Mouse (Mus musculus) hindbrain, embryonic 14.5 days (tissue): ENCODE results near the gene Wnt1. TPM values are rescaled to one million over a fixed set of nuclear protein-coding genes. Genes with fewer than 3 reads are reported as not detected.

Experiments used
- ATAC-seq: fragments of 200-750 bp; cut with Nextera tagmentation; 2 replicates; pipeline ENCODE4 v1.8.0; 2017; ENCODE audit warnings: moderate number of reproducible peaks, mild to moderate bottlenecking, moderate TSS enrichment, moderate library complexity; ENCODE audit not compliant: low FRiP score
- DNase-seq: peaks from one replicate; pipeline ENCODE4 v3.0.0-alpha.2; 2015; ENCODE audit warnings: low spot score
- H3K27ac ChIP-seq: fragments of 300-500 bp; sonication (generic); 2 replicates; pipeline ENCODE4 v1.5.1; 2014; ENCODE audit warnings: mild to moderate bottlenecking, moderate library complexity
- H3K27me3 ChIP-seq: fragments of 300-500 bp; sonication (generic); 2 replicates; pipeline ENCODE4 v1.6.1; 2014; ENCODE audit warnings: mild to moderate bottlenecking, low read length, mixed read lengths; ENCODE audit not compliant: control insufficient read depth, insufficient read depth
- H3K36me3 ChIP-seq: fragments of 300-500 bp; sonication (generic); replicated peaks from 2 replicates; pipeline ENCODE4 v1.6.1; 2014; ENCODE audit not compliant: control insufficient read depth, insufficient read depth
- H3K4me1 ChIP-seq: fragments of 300-500 bp; sonication (generic); replicated peaks from 2 replicates; pipeline ENCODE4 v1.6.1; 2014; ENCODE audit warnings: antibody characterized with exemption, low read length, mixed read lengths; ENCODE audit not compliant: control insufficient read depth, insufficient read depth
- H3K4me2 ChIP-seq: fragments of 300-500 bp; sonication (generic); replicated peaks from 2 replicates; pipeline ENCODE4 v1.6.1; 2014; ENCODE audit warnings: mild to moderate bottlenecking, moderate library complexity
- H3K4me3 ChIP-seq: fragments of 300-500 bp; sonication (generic); replicated peaks from 2 replicates; pipeline ENCODE4 v1.5.1; 2014; ENCODE audit warnings: mild to moderate bottlenecking, low read length
- H3K9ac ChIP-seq: fragments of 300-500 bp; sonication (generic); 2 replicates; pipeline ENCODE4 v1.6.1; 2014
- H3K9me3 ChIP-seq: fragments of 300-500 bp; sonication (generic); 2 replicates; pipeline ENCODE4 v1.6.1; 2016; ENCODE audit warnings: low read length; ENCODE audit not compliant: control insufficient read depth
- WGBS: fragments of 180-500 bp; shearing (Covaris S2); extraction: QIAGEN DNeasy Blood & Tissue Kit; methylation state at CpG from one replicate; pipeline ENCODE4 v1.1.7; 2014; 5-methylcytosine and 5-hydroxymethylcytosine counted together
- polyA plus RNA-seq: library from polyadenylated mRNA; unstranded; fragments of >200 nt; fragmentation: Nextera tagmentation; extraction: Ambion mirVana; gene quantifications from 2 replicates; pipeline ENCODE4 v1.2.1, GENCODE M21; 2014

Wnt1 gene
- polyA plus RNA-seq, 1 experiment from 2014 or later, result 2.1 TPM

- Histone ChIP-seq H3K4me2 (peak overlapping the region; percentile 72), H3K9me3 (no peaks in the 10 kb centered on the region), H3K27ac (peak overlapping the region; percentile 92), H3K4me1 (peaks cover 20% of the 10 kb centered on the region), H3K9ac (peak overlapping the region; percentile 92), H3K4me3 (peak overlapping the region; percentile 86), H3K36me3 (peaks cover 22% of the 10 kb centered on the region), H3K27me3 (peaks cover 14% of the 10 kb centered on the region)
- ATAC-seq, result peak; percentile 61
- under 1% methylated on average over 13 of the region's 24 CpGs for WGBS
- DNase-seq, result peak; percentile 68
Observed at GRCm38 (mm10) chr15:98762201-98762621, 27.4 kb upstream of the Wnt1 start.

GRCm38 (mm10) chr15:98762670-98763529 lies 26.8 kb upstream of the Wnt1 start, which contains the start of gene Arf3:
Gene Arf3, minus strand, starts transcription at chr15:98763214.
- peak; percentile 97 for ATAC-seq
- H3K27me3 ChIP-seq, result peaks cover 17% of the 10 kb centered on the region
- H3K9ac ChIP-seq, result peak within 1 kb of the TSS; percentile 92

GRCm38 (mm10) chr15:98765929-98766328 lies 23.7 kb upstream of the Wnt1 start:
- 65% methylated on average over 4 of the region's 4 CpGs for WGBS
- H3K27me3 ChIP-seq, result peaks cover 46% of the 10 kb centered on the region

More at GRCm38 (mm10) chr15:98762670-98763529, 26.8 kb upstream of the Wnt1 start, which contains the start of gene Arf3:
- Histone ChIP-seq H3K4me2 (peak within 1 kb of the TSS; percentile 72), H3K4me1 (peaks cover 20% of the 10 kb centered on the region), H3K9me3 (no peaks in the 10 kb centered on the region), H3K27ac (peak within 1 kb of the TSS; percentile 92), H3K36me3 (peaks cover 22% of the 10 kb centered on the region), H3K4me3 (peak within 1 kb of the TSS; percentile 86)
- peak; percentile 96 for DNase-seq
- under 1% methylated on average over 72 of the region's 76 CpGs for WGBS

GRCm38 (mm10) chr15:98768259-98768658 lies 21.4 kb upstream of the Wnt1 start:
- no peak for ATAC-seq
- no peak overlapping the region for H3K27ac ChIP-seq
- peaks cover 13% of the 10 kb centered on the region for H3K4me1 ChIP-seq
- no peak for DNase-seq
- H3K4me3 ChIP-seq, result no peak overlapping the region
- H3K9ac ChIP-seq, result no peak overlapping the region
- H3K9me3 ChIP-seq, result no peaks in the 10 kb centered on the region
- H3K4me2 ChIP-seq, result no peak overlapping the region
- WGBS, result 16% methylated on average over 5 of the region's 5 CpGs
- H3K27me3 ChIP-seq, result peaks cover 69% of the 10 kb centered on the region
- no peaks in the 10 kb centered on the region for H3K36me3 ChIP-seq

More at GRCm38 (mm10) chr15:98765929-98766328, 23.7 kb upstream of the Wnt1 start:
- H3K27ac ChIP-seq, result no peak overlapping the region
- peaks cover 20% of the 10 kb centered on the region for H3K4me1 ChIP-seq
- H3K9me3 ChIP-seq, result no peaks in the 10 kb centered on the region
- no peak overlapping the region for H3K4me3 ChIP-seq
- ATAC-seq, result no peak
- no peak for DNase-seq
- no peak overlapping the region for H3K9ac ChIP-seq
- no peak overlapping the region for H3K4me2 ChIP-seq
- H3K36me3 ChIP-seq, result 0 out of 2 replicates have a peak, but pooled peaks cover 4% of the 10 kb centered on the region

- Histone ChIP-seq H3K4me1 (peaks cover 15% of the 10 kb centered on the region; the same call in 1 of the 2 replicates), H3K9me3 (no peaks in the 10 kb centered on the region), H3K4me3 (no peak overlapping the region; the same call in 1 of the 2 replicates), H3K4me2 (peak overlapping the region; percentile 41), H3K27ac (no peak overlapping the region), H3K27me3 (peaks cover 92% of the 10 kb centered on the region), H3K36me3 (no peaks in the 10 kb centered on the region), H3K9ac (peak overlapping the region; percentile 1; the same call in 1 of the 2 replicates)
- DNase-seq, result no peak
- ATAC-seq, result no peak
- WGBS, result 6% methylated on average over 12 of the region's 12 CpGs
Observed at GRCm38 (mm10) chr15:98771813-98772425, 17.7 kb upstream of the Wnt1 start.

GRCm38 (mm10) chr15:98772511-98773211 lies 17.0 kb upstream of the Wnt1 start:
- Histone ChIP-seq H3K4me2 (peak overlapping the region; percentile 41), H3K27ac (no peak overlapping the region), H3K36me3 (no peaks in the 10 kb centered on the region), H3K4me1 (peaks cover 19% of the 10 kb centered on the region), H3K9ac (peak overlapping the region; percentile 1; the same call in 1 of the 2 replicates), H3K27me3 (peaks cover 99% of the 10 kb centered on the region), H3K9me3 (no peaks in the 10 kb centered on the region), H3K4me3 (peak overlapping the region; percentile 12)
- DNase-seq (no peak), ATAC-seq (no peak)
- 2% methylated on average over 36 of the region's 36 CpGs for WGBS

- Histone ChIP-seq H3K4me1 (peaks cover 30% of the 10 kb centered on the region), H3K9ac (no peak overlapping the region), H3K27ac (no peak overlapping the region), H3K4me3 (no peak overlapping the region), H3K4me2 (no peak overlapping the region), H3K27me3 (peaks cover 99% of the 10 kb centered on the region), H3K9me3 (no peaks in the 10 kb centered on the region), H3K36me3 (no peaks in the 10 kb centered on the region)
- ATAC-seq (no peak), DNase-seq (no peak)
- 4% methylated on average over 15 of the region's 15 CpGs for WGBS
Observed at GRCm38 (mm10) chr15:98774096-98774495, 15.6 kb upstream of the Wnt1 start.

GRCm38 (mm10) chr15:98775533-98775932 lies 14.1 kb upstream of the Wnt1 start:
- DNase-seq (no peak), ATAC-seq (no peak)
- Histone ChIP-seq H3K27me3 (peaks cover 100% of the 10 kb centered on the region), H3K4me3 (no peak overlapping the region), H3K27ac (no peak overlapping the region), H3K9ac (no peak overlapping the region), H3K4me2 (no peak overlapping the region), H3K36me3 (no peaks in the 10 kb centered on the region), H3K4me1 (peaks cover 30% of the 10 kb centered on the region), H3K9me3 (no peaks in the 10 kb centered on the region)
- WGBS, result under 1% methylated on average over 5 of the region's 5 CpGs
